Mouse (Mus musculus): ENCODE results near the gene Llgl1.
A peak's percentile ranks its signal among the peaks of the same experiment; 100 is the strongest.

Gene Llgl1

DNA sequence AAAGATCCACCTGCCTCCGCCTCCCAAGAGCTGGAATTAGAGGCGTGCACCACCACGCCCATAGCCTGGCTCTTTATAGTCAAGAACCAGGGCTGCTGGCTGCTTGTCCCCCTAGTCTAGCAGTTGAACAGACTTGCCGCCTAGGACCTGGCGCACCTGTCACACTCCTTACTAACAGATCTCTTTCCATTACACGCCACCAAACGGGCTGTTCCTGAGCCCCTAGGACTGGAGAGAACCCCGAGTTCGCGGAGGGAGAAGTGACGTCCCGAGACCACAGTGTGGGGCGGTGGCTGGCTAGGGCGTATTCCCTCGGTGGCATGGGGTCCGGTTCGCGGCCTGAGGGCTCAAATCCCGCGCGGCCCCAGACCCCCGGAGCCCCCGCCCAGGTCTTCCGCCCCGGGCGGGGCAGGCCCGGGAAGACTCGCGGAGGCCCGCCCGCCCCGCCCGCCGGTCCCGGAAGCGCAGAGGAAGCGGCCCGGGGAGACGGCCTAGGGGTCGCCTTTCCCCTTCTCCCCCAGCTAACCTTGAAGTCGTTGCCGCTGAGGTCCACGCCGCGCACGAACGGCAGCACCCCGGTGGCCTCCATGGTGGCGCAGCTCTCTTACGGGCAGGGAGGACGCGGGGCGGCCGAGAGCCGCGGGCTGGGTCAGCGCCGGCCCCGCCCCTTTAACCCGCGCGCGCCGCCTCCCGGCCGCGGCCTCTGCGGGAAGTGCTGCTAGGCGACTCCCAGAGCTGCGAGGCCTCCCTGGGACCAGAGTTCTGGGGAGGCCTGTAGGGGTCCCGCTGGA, 27.3 kb downstream of the Llgl1 start, which contains the start of gene Flii:
TSS of gene Flii (minus strand) at position 663 of the 791 bp plus-strand sequence.
- DNase-seq (ENCODE audit: extremely low spot score, low spot score), result peak; percentile 81

DNA sequence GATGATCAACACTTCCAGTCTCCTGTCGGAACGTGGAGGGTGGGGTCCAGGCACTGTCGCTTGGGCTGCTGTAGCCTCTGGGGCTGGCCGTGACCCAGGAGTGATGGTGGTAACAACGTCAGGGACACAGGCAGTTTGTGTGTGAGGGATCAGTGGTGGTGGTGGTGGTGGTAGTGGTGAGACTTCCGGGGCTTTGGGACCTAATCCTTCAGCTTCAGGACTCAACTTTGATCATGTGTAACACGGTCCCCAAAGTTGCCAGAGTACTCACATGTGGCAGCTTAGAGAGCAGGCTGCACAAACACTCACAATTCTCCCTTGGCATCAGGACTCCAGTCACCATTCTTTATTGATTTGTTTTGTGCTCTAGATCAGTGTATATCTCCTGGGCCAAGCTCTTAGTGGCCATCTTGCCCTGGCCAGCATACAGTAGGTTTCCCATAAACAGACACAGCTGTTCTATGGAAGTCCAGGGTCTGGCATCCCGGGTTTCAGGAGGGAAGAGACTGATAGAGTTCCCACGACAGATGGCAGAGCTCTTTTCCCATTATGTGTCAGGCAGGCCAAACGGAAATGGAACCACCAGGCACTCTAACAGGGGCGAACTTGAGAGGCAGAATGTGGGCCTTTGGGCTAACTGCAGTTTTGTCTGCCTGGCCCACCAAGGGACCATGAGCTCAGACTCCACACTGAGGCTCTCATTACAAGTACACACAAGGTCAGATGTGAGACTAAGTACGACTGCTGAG, 28.0 kb downstream of the Llgl1 start:
- DNase-seq (ENCODE audit: extremely low spot score, low spot score), result no peak

DNA sequence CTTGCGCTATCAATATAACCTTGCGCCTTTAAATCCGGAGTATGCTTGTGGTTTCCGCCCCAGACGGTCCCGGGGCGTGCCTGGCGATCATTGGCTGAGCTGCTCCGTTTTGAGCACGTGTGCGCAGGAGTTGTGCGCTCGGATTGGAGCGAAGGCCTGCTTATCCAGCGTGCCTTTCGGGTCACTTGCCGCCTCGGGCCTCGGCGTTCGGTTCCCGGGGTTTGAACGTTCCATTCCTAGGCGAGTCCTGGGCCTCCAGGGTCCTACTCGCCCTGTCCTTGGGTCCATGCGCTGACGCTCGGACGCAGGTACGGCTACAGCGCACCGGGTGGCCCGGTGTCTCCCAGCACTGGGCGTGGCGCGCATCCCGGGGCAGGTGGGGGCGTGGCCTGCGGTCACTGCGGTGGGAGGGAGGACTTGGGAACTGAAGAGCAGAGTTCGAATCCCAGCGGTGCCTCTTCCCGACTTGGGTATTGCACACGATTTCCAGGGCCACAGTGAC, 28.8 kb downstream of the Llgl1 start, which contains the start of gene Mief2:
TSS of gene Mief2 (plus strand) at position 139 of the 502 bp plus-strand sequence.
- peak; percentile 90 for DNase-seq (ENCODE audit: extremely low spot score, low spot score)

DNA sequence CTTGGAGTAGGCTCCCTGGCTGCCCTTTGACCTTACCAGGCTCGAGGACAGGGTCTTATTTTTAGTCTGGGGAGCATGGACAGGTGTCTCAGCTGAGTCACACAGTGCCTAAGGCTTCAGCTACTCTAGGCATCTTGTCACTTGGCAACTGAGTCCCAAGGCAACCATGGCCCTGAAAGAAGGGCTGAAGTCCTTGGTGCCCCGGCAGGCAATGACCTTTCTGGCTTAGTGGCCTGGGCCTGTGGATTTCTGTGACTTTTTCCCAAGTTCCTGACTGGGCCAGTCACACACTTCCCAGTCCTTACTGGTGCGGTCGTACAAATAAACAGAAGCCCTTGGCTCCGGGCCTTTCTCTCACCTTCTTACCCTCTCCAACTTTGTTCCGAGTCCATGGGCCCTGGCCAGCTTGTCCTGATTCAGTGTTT, 29.7 kb downstream of the Llgl1 start:
- no peak for DNase-seq (ENCODE audit: extremely low spot score, low spot score)

DNA sequence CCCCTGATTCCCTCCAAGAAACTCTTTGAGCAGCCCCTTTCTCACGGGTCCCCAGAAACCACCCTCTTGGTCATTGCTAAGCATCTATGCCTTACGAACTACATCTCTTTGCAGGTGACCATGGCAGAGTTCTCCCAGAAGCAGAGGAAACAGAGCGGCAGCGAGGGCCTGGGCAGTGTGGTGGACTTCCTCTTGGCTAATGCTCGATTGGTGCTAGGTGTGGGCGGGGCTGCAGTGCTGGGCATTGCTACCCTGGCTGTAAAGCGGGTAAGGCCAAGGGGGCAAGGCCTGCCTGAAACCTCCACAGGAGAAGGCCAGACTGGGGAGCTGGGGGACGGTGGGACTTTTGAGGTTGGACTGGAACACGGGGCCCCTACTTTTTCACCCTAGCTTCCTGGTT, 30.6 kb downstream of the Llgl1 start:
- DNase-seq (ENCODE audit: extremely low spot score, low spot score), result no peak

DNA sequence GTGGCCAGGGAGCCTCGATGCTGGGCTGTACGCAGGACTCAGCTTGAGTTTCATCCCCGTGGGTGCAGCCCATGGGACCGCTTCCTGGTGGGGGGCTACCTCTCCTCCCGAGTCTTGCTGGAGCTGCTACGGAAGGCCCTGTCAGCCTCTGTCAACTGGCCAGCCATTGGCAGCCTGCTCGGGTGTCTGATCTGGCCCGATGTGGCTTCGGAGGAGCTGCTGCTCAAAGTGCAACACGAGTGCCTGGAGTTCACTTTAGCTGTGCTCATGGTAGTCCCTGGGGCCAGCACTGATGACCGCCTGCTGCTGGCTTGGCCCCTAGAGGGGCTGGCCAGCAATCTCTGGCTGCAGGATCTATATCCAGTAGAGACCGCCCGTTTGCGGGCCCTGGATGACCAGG, 31.7 kb downstream of the Llgl1 start:
- no peak for DNase-seq (ENCODE audit: extremely low spot score, low spot score)

DNA sequence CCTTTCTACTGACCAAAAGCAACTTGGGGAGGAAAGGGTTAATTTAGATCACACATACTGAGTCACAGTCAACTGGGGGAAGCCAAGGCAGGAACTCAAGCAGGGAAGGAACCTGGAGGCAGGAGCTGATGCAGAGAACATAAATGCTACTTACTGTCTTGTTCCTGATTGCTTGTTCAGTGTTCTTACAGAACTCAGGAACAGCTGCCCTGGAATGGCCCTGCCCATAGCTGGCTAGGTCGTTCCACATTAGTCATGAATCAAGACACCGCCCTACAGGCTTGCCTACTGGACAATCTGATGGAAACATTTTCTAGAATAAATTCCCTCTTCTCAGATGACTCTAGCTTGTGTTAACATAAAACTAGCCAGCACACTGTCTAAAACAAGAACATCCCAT, 34.7 kb downstream of the Llgl1 start:
- no peak for DNase-seq (ENCODE audit: extremely low spot score, low spot score)

DNA sequence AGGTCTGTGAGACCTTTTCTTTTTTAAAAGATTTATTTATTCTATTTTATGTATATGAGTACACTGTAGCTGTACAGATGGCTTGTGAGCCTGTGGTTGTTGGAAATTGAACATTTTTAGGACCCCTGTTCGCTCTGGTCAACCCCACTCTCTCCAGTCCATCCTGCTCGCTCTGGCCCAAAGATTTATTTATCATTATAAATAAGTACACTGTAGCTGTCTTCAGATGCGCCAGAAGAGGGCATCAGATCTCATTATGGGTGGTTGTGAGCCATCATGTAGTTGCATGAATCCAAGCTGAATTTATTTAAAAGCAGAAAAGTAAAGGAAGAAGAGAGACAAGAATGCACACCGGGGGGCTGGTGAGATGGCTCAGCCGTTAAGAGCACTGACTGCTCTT, 35.7 kb downstream of the Llgl1 start:
- DNase-seq (ENCODE audit: extremely low spot score, low spot score), result no peak

DNA sequence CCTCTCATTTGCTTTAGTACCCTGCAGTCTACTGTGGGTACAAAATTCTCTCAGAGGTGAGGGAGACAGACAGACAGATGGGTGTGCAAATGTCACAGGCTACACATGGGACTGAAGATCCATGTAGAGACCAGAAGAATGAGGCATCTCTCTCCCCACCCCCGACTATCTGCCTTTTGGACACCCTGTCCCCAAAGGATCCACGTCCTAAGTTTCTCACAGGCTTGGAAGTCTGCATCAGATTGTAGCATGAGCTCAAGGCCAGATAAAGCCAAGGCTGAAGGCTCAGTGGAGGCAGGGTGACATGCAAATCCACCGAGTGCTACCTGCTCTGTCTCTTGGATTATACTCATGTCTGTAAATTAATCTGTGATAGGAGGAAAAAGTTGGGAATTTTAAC, 37.0 kb downstream of the Llgl1 start:
- no peak for DNase-seq (ENCODE audit: extremely low spot score, low spot score)

DNA sequence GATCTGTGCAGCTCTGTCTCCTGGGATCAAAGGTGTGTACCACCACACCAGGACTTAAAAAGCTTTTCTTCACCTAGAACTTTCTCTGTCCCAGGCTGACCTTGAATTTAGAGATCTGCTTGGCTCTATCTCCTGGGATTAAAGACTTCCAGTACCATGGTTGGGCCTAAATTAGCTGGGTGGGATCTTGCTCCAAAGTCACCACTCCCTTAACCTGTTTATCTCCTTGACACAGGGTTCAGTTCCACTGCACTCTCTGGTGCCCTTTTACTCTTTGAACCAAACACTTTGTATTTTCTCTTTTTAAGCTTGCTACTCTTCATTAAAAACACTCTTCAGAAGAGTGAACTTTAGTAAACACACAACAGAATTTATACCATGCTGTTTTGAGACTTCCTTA, 37.9 kb downstream of the Llgl1 start:
- no peak for DNase-seq (ENCODE audit: extremely low spot score, low spot score)

DNA sequence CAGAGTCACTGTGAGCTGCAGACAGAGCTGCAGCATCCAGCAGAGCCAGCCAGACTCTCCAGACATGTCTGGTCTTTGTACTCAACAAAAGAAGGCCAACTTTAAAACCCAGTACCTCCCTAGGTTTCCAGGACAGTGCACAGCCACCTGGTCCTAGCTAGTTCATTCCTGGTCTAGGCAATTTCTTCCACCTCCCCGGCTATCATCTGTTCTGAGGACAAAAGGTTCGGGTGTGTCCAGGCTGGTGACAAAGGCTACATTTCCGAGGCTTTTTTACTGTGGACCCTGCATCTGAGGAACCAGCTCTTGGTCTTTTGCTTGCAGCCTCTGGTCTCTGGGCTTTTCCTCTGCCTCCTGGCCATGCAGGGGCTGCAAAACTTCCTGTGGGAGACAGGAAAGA, 40.8 kb downstream of the Llgl1 start:
- no peak for DNase-seq (ENCODE audit: extremely low spot score, low spot score)

DNA sequence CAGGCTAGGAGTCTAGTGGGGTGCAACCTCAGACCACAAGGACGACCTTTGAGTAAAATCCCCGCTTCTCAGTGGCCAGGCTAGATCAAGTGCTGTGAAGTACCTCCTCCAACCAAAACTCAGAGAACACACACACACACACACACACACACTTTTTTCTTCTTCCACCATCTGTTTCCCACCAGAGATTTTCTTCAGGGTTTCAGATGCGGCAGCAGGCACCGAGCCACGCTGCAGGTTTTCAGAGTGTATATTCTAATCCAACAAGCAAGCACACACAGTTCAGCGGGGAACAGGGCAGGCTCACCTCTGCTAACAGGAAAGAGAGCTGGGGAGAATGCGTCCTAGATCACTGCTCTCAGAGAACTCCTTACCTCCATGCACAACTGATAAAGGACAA, 56.0 kb downstream of the Llgl1 start:
- DNase-seq (ENCODE audit: extremely low spot score, low spot score), result no peak

DNA sequence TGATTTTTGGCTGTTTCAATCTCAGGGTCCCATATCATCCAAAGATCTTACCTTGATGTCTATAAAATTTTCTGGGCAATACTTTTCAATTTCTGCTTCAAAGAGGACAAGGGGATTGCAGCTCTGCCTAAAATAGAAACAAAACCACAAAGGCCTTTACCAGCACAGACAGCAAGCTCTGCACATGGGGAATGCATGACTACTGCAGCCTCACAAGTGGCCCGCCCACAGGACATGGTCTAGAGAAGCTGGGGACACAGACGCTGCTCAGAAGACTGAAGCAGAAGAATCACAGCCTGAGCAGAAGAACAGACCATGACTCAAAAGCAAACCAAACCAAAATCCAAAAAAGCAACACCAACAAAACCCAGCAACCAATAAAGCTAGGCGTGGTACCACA, 62.2 kb downstream of the Llgl1 start:
- no peak for DNase-seq (ENCODE audit: extremely low spot score, low spot score)

Data from neural tube, embryonic 10.5 days (tissue).